Mouse (Mus musculus) cortical plate, adult 2 months (tissue): ENCODE measurements at regions not wholly inside any gene's neighbourhood (a gene's known extent, or its start where the extent isn't known, plus 50 kb on each side); places are given as distances from the start of the nearest gene placed in this dataset.

Source experiments
- H3K27ac ChIP-seq: fragments of 200-500 bp; 2 replicates; pipeline ENCODE4 v1.5.1; 2012; ENCODE audit warnings: low read length, control low read depth, inconsistent platforms; ENCODE audit not compliant: insufficient read depth
- H3K4me1 ChIP-seq: fragments of 200-500 bp; 2 replicates; pipeline ENCODE4 v1.6.1; 2011; ENCODE audit warnings: low read length; ENCODE audit not compliant: control insufficient read depth, insufficient read depth
- H3K4me3 ChIP-seq: fragments of 200-500 bp; 2 replicates; pipeline ENCODE4 v1.5.1; 2011; ENCODE audit warnings: mild to moderate bottlenecking, low read length, control low read depth; ENCODE audit not compliant: insufficient read depth
- CTCF ChIP-seq: fragments of 200-500 bp; IDR thresholded peaks from 2 replicates; pipeline ENCODE4 v1.5.1; 2011; ENCODE audit warnings: mild to moderate bottlenecking, control low read depth, low read length; ENCODE audit not compliant: insufficient read depth; ENCODE audit errors: extremely low read depth
- POLR2A ChIP-seq: fragments of 200-500 bp; IDR thresholded peaks from 2 replicates; pipeline ENCODE4 v1.6.1; 2011; ENCODE audit warnings: mild to moderate bottlenecking, low read length, control low read depth; ENCODE audit not compliant: insufficient read depth; ENCODE audit errors: extremely low read depth

- TF ChIP-seq POLR2A (no peak), CTCF (no peak)
- Histone ChIP-seq H3K27ac (no peak overlapping the region), H3K4me3 (no peak overlapping the region), H3K4me1 (no peaks in the 10 kb centered on the region)
Observed at GRCm38 (mm10) chr13:110895900-110896299, 358.9 kb upstream of the Actbl2 start.

- no peak overlapping the region for H3K4me3 ChIP-seq
- TF ChIP-seq CTCF (no peak), POLR2A (no peak)
- H3K4me1 ChIP-seq, result peaks cover 3% of the 10 kb centered on the region; the same call in 1 of the 2 replicates
- no peak overlapping the region for H3K27ac ChIP-seq
Observed at GRCm38 (mm10) chr13:110897621-110898020, 357.2 kb upstream of the Actbl2 start.

GRCm38 (mm10) chr13:110902994-110903644 lies 351.7 kb upstream of the Actbl2 start:
- no peak overlapping the region for H3K4me3 ChIP-seq
- H3K4me1 ChIP-seq, result peaks cover 3% of the 10 kb centered on the region; the same call in 1 of the 2 replicates
- TF ChIP-seq CTCF (no peak), POLR2A (no peak)
- H3K27ac ChIP-seq, result no peak overlapping the region

- no peak overlapping the region for H3K27ac ChIP-seq
- peaks cover 2% of the 10 kb centered on the region; the same call in 1 of the 2 replicates for H3K4me1 ChIP-seq
- H3K4me3 ChIP-seq, result no peak overlapping the region
- TF ChIP-seq POLR2A (no peak), CTCF (no peak)
Observed at GRCm38 (mm10) chr13:110907319-110907955, 347.4 kb upstream of the Actbl2 start.

- no peak overlapping the region for H3K27ac ChIP-seq
- no peaks in the 10 kb centered on the region for H3K4me1 ChIP-seq
Observed at GRCm38 (mm10) chr13:110911866-110912265, 342.9 kb upstream of the Actbl2 start.

GRCm38 (mm10) chr13:110913177-110913576 lies 341.6 kb upstream of the Actbl2 start:
- TF ChIP-seq POLR2A (no peak), CTCF (no peak)
- no peaks in the 10 kb centered on the region for H3K4me1 ChIP-seq
- H3K4me3 ChIP-seq, result no peak overlapping the region
- no peak overlapping the region for H3K27ac ChIP-seq

More at GRCm38 (mm10) chr13:110911866-110912265, 342.9 kb upstream of the Actbl2 start:
- H3K4me3 ChIP-seq, result no peak overlapping the region
- TF ChIP-seq POLR2A, result no peak
- no peak for TF ChIP-seq CTCF

- Histone ChIP-seq H3K4me1 (no peaks in the 10 kb centered on the region), H3K27ac (no peak overlapping the region), H3K4me3 (no peak overlapping the region)
- TF ChIP-seq CTCF, result no peak
Observed at GRCm38 (mm10) chr13:110913687-110914086, 341.1 kb upstream of the Actbl2 start.

- TF ChIP-seq CTCF (no peak), POLR2A (no peak)
- Histone ChIP-seq H3K4me1 (no peaks in the 10 kb centered on the region), H3K4me3 (no peak overlapping the region), H3K27ac (no peak overlapping the region)
Observed at GRCm38 (mm10) chr13:110915161-110915560, 339.7 kb upstream of the Actbl2 start.

- H3K27ac ChIP-seq, result no peak overlapping the region
- no peak for TF ChIP-seq POLR2A
- no peak for TF ChIP-seq CTCF
Observed at GRCm38 (mm10) chr13:110923936-110924335, 330.9 kb upstream of the Actbl2 start.

GRCm38 (mm10) chr13:110924897-110925296 lies 329.9 kb upstream of the Actbl2 start:
- no peak for TF ChIP-seq POLR2A
- no peak for TF ChIP-seq CTCF
- Histone ChIP-seq H3K4me1 (no peaks in the 10 kb centered on the region), H3K4me3 (no peak overlapping the region), H3K27ac (no peak overlapping the region)

More at GRCm38 (mm10) chr13:110923936-110924335, 330.9 kb upstream of the Actbl2 start:
- H3K4me3 ChIP-seq, result no peak overlapping the region
- no peaks in the 10 kb centered on the region for H3K4me1 ChIP-seq
